Comparison of ENCODE assay signal across 19 mouse cellular contexts in genomic region chr5:150337696-150338095, GRCm38 (mm10).
A peak's percentile ranks its signal among the peaks of the same experiment; 100 is the strongest.
DNase-seq lines count a peak whose midpoint lies in the region; ATAC-seq and TF ChIP-seq lines count a peak whose summit lies in the region.
"Had no signal": no experiment of that assay in that cellular context is flagged by ENCODE, and none has a peak within 500 bp of the region (broad histone marks: within the 10 kb centered on the region; RNA-seq: fewer than 3 reads in every experiment).

No protein-coding gene starts in this region.

- H3K27ac ChIP-seq in heart, embryonic 12.5 days (ENCODE audit: poor library complexity, severe bottlenecking): no peak overlapping the region
- no peak overlapping the region for H3K27ac ChIP-seq in lung, embryonic 14.5 days (ENCODE audit: low read depth)
- no peak overlapping the region for H3K27ac ChIP-seq in embryonic facial prominence, embryonic 15.5 days (replicated peaks)
- H3K27ac ChIP-seq: heart, embryonic 15.5 days; hindbrain, embryonic 12.5 days; midbrain, embryonic 12.5 days had no signal

- peaks cover 45% of the 10 kb centered on the region for H3K36me3 ChIP-seq in heart, embryonic 12.5 days
- no peaks in the 10 kb centered on the region for H3K36me3 ChIP-seq in lung, embryonic 14.5 days (ENCODE audit: insufficient read depth)
- no peaks in the 10 kb centered on the region for H3K36me3 ChIP-seq in embryonic facial prominence, embryonic 15.5 days
- H3K36me3 ChIP-seq: hindbrain, embryonic 12.5 days; midbrain, embryonic 12.5 days had no signal

- TF ChIP-seq CTCF in lung, embryonic 14.5 days (IDR thresholded peaks at IDR 0.05; ENCODE audit: low read depth): no peak
- TF ChIP-seq CTCF in lung, adult 2 months (IDR thresholded peaks at IDR 0.05; ENCODE audit: insufficient read depth, low read length): no peak

- peak; percentile 40 to 49 for DNase-seq in heart, adult 18-20 months
- DNase-seq in lung, embryonic 14.5 days: no peak
- DNase-seq in lung, adult 2 months: no peak
- peak; percentile 9 for DNase-seq in left cerebral cortex, postnatal 4 days
- no peak for DNase-seq in spleen, adult 18-20 months
- DNase-seq: adrenal gland, postnatal 14 days; cerebellum, postnatal 25 days; gastrocnemius, postnatal 10 days; kidney, adult 11 months; kidney, postnatal 4 days; liver; lung, postnatal 14 days had no signal

- H3K9ac ChIP-seq in heart, embryonic 12.5 days: no peak overlapping the region
- H3K9ac ChIP-seq in lung, embryonic 14.5 days: no peak overlapping the region
- no peak overlapping the region for H3K9ac ChIP-seq in embryonic facial prominence, embryonic 15.5 days
- H3K9ac ChIP-seq: heart, embryonic 15.5 days; hindbrain, embryonic 12.5 days; midbrain, embryonic 12.5 days had no signal

- peaks cover 21% of the 10 kb centered on the region for H3K4me1 ChIP-seq in heart, embryonic 12.5 days (replicated peaks)
- H3K4me1 ChIP-seq in lung, embryonic 14.5 days (ENCODE audit: insufficient read depth): peaks cover 3% of the 10 kb centered on the region; the same call in 1 of the 2 replicates
- H3K4me1 ChIP-seq in lung, adult 2 months (ENCODE audit: control insufficient read depth, insufficient read depth, low read length): peaks cover 5% of the 10 kb centered on the region
- H3K4me1 ChIP-seq in embryonic facial prominence, embryonic 15.5 days: no peaks in the 10 kb centered on the region
- H3K4me1 ChIP-seq: hindbrain, embryonic 12.5 days; midbrain, embryonic 12.5 days had no signal

- H3K9me3 ChIP-seq in heart, embryonic 12.5 days (replicated peaks): peaks cover 8% of the 10 kb centered on the region; the same call in 1 of the 2 replicates
- no peaks in the 10 kb centered on the region for H3K9me3 ChIP-seq in lung, embryonic 14.5 days (ENCODE audit: low read depth, low read length)
- no peaks in the 10 kb centered on the region for H3K9me3 ChIP-seq in embryonic facial prominence, embryonic 15.5 days (replicated peaks)
- H3K9me3 ChIP-seq: heart, embryonic 15.5 days; hindbrain, embryonic 12.5 days; midbrain, embryonic 12.5 days had no signal

- intact Hi-C loops in left cerebral cortex, postnatal 4 days (cut with DNase I): no loop called here

- no peak overlapping the region for H3K4me3 ChIP-seq in heart, embryonic 12.5 days
- no peak overlapping the region for H3K4me3 ChIP-seq in lung, embryonic 14.5 days (ENCODE audit: low read depth, low read length)
- H3K4me3 ChIP-seq in lung, adult 2 months (replicated peaks; ENCODE audit: extremely low read depth, low read depth, low read length): no peak overlapping the region
- H3K4me3 ChIP-seq in embryonic facial prominence, embryonic 15.5 days (replicated peaks): no peak overlapping the region
- H3K4me3 ChIP-seq: heart, embryonic 15.5 days; hindbrain, embryonic 12.5 days; midbrain, embryonic 12.5 days had no signal

- H3K4me2 ChIP-seq in heart, embryonic 12.5 days: no peak overlapping the region
- H3K4me2 ChIP-seq in lung, embryonic 14.5 days: no peak overlapping the region
- no peak overlapping the region for H3K4me2 ChIP-seq in embryonic facial prominence, embryonic 15.5 days (replicated peaks)
- H3K4me2 ChIP-seq: heart, embryonic 15.5 days; hindbrain, embryonic 12.5 days; midbrain, embryonic 12.5 days had no signal

- no peak for ATAC-seq in heart, embryonic 12.5 days (ENCODE audit: insufficient number of reproducible peaks, low FRiP score)
- ATAC-seq in lung, embryonic 14.5 days (ENCODE audit: insufficient read depth): 0 out of 2 replicates have a peak, but pooled peaks have one; percentile 25
- ATAC-seq in embryonic facial prominence, embryonic 15.5 days (ENCODE audit: insufficient number of reproducible peaks, low FRiP score, low TSS enrichment, low read depth): peak; percentile 67; the same call in 1 of the 2 replicates
- ATAC-seq in CD4-positive, CD25-positive, alpha-beta regulatory T cell, adult 4 months: no peak
- ATAC-seq: forebrain, embryonic 14.5 days had no signal

- no peaks in the 10 kb centered on the region for H3K27me3 ChIP-seq in heart, embryonic 12.5 days (replicated peaks)
- H3K27me3 ChIP-seq in lung, embryonic 14.5 days (ENCODE audit: insufficient read depth, low read length): no peaks in the 10 kb centered on the region
- H3K27me3 ChIP-seq in embryonic facial prominence, embryonic 15.5 days: no peaks in the 10 kb centered on the region
- H3K27me3 ChIP-seq: heart, embryonic 15.5 days; hindbrain, embryonic 12.5 days; midbrain, embryonic 12.5 days had no signal

- no peak for TF ChIP-seq POLR2A in lung, adult 2 months (IDR thresholded peaks at IDR 0.05; ENCODE audit: borderline replicate concordance, extremely low read depth, low read depth, low read length)

- 90% methylated on average over 7 of the region's 7 CpGs for WGBS in heart, embryonic 12.5 days
- 59% methylated on average over 7 of the region's 7 CpGs for WGBS in lung, embryonic 14.5 days
- WGBS in lung, adult 2 months: 64% methylated on average over 7 of the region's 7 CpGs
- WGBS in embryonic facial prominence, embryonic 15.5 days: 78% methylated on average over 7 of the region's 7 CpGs

Comparison
In these comparisons a context has a peak if more than half of its experiments do, and no peak if none do; other contexts are left out.
1. DNase-seq: peak in heart, adult 18-20 months (2 of 2) and left cerebral cortex, postnatal 4 days (single experiment); none in lung, embryonic 14.5 days (single experiment), lung, adult 2 months (single experiment) and spleen, adult 18-20 months (0 of 2).
2. ATAC-seq: peak in lung, embryonic 14.5 days (single experiment) and embryonic facial prominence, embryonic 15.5 days (single experiment); none in heart, embryonic 12.5 days (single experiment) and CD4-positive, CD25-positive, alpha-beta regulatory T cell, adult 4 months (single experiment).